Mouse (Mus musculus): Measurements from ENCODE around the gene Gsc2.

DNA sequence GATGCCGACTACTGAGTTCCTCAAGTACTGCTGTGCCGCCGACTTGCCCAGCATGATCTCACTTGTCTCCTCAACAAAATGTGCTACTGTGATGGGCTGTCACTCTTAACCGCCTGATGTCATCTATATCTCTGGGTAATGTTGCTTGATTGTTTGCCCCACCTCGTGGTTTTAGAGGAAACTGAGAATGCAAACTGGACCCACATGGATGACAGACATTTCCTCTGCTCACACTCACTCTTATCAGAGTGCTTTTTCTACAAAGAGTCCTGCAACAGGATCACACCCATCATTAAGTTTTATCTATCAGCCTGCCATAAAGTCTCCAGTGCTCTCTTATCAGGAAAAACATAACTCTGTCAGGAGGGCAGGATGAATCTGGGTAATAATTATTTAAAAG is 43.6 kb downstream of the Gsc2 start:
- no peak for TF ChIP-seq POLR2A (IDR thresholded peaks at IDR 0.05; ENCODE audit: low read depth, low read length)
- no peak for TF ChIP-seq CTCF (IDR thresholded peaks at IDR 0.05; ENCODE audit: borderline replicate concordance, insufficient read depth, low read length)
